Mouse (Mus musculus): ENCODE data around the gene Ube2g1. TPM values are rescaled to one million over a fixed set of nuclear protein-coding genes. Genes with fewer than 3 reads are reported as not detected.

Ube2g1 gene
- polyA plus RNA-seq, 1 experiment from 2014 or later, result 131 TPM

- Histone ChIP-seq H3K9me3 (ENCODE audit: control insufficient read depth, low read length) (no peaks in the 10 kb centered on the region), H3K4me2 (replicated peaks; ENCODE audit: low read depth, low read length) (peak overlapping the region; percentile 20; the same call in 1 of the 2 replicates), H3K27me3 (ENCODE audit: control insufficient read depth, insufficient read depth, low read length) (no peaks in the 10 kb centered on the region), H3K9ac (ENCODE audit: low read depth, low read length) (0 out of 2 replicates have a peak overlapping the region, but pooled peaks have one; percentile 27), H3K36me3 (ENCODE audit: control insufficient read depth, insufficient read depth, low read length) (no peaks in the 10 kb centered on the region), H3K27ac (ENCODE audit: low read depth, low read length) (no peak overlapping the region), H3K4me3 (ENCODE audit: low read depth, low read length) (0 out of 2 replicates have a peak overlapping the region, but pooled peaks have one; percentile 10), H3K4me1 (replicated peaks; ENCODE audit: control insufficient read depth, insufficient read depth, low read length) (no peaks in the 10 kb centered on the region)
- DNase-seq (ENCODE audit: low spot score) (peak; percentile 94), ATAC-seq (ENCODE audit: low FRiP score) (peak; percentile 78)
- 6% methylated on average over 18 of the region's 18 CpGs for WGBS
Measured at GRCm38 (mm10) chr11:72570319-72570979, 36.6 kb upstream of the Ube2g1 start.

GRCm38 (mm10) chr11:72573819-72574218 is 33.3 kb upstream of the Ube2g1 start:
- no peaks in the 10 kb centered on the region for H3K9me3 ChIP-seq (ENCODE audit: control insufficient read depth, low read length)
- DNase-seq (ENCODE audit: low spot score), result peak; percentile 42
- no peak for ATAC-seq (ENCODE audit: low FRiP score)
- no peaks in the 10 kb centered on the region for H3K27me3 ChIP-seq (ENCODE audit: control insufficient read depth, insufficient read depth, low read length)
- no peak overlapping the region for H3K9ac ChIP-seq (ENCODE audit: low read depth, low read length)
- no peaks in the 10 kb centered on the region for H3K36me3 ChIP-seq (ENCODE audit: control insufficient read depth, insufficient read depth, low read length)
- H3K27ac ChIP-seq (ENCODE audit: low read depth, low read length), result no peak overlapping the region
- no peaks in the 10 kb centered on the region for H3K4me1 ChIP-seq (replicated peaks; ENCODE audit: control insufficient read depth, insufficient read depth, low read length)
- H3K4me2 ChIP-seq (replicated peaks; ENCODE audit: low read depth, low read length), result no peak overlapping the region
- no peak overlapping the region for H3K4me3 ChIP-seq (ENCODE audit: low read depth, low read length)
- WGBS, result 91% methylated on average over 1 of the region's 1 CpGs

- Histone ChIP-seq H3K4me1 (replicated peaks; ENCODE audit: control insufficient read depth, insufficient read depth, low read length) (no peaks in the 10 kb centered on the region), H3K27ac (ENCODE audit: low read depth, low read length) (no peak overlapping the region), H3K9ac (ENCODE audit: low read depth, low read length) (no peak overlapping the region), H3K27me3 (ENCODE audit: control insufficient read depth, insufficient read depth, low read length) (no peaks in the 10 kb centered on the region), H3K4me2 (replicated peaks; ENCODE audit: low read depth, low read length) (peak overlapping the region; percentile 41), H3K36me3 (ENCODE audit: control insufficient read depth, insufficient read depth, low read length) (no peaks in the 10 kb centered on the region), H3K9me3 (ENCODE audit: control insufficient read depth, low read length) (no peaks in the 10 kb centered on the region), H3K4me3 (ENCODE audit: low read depth, low read length) (peak overlapping the region; percentile 25)
- no peak for ATAC-seq (ENCODE audit: low FRiP score)
- 26% methylated on average over 7 of the region's 7 CpGs for WGBS
- DNase-seq (ENCODE audit: low spot score), result peak; percentile 23
Measured at GRCm38 (mm10) chr11:72576111-72576465, 31.0 kb upstream of the Ube2g1 start.

DNA sequence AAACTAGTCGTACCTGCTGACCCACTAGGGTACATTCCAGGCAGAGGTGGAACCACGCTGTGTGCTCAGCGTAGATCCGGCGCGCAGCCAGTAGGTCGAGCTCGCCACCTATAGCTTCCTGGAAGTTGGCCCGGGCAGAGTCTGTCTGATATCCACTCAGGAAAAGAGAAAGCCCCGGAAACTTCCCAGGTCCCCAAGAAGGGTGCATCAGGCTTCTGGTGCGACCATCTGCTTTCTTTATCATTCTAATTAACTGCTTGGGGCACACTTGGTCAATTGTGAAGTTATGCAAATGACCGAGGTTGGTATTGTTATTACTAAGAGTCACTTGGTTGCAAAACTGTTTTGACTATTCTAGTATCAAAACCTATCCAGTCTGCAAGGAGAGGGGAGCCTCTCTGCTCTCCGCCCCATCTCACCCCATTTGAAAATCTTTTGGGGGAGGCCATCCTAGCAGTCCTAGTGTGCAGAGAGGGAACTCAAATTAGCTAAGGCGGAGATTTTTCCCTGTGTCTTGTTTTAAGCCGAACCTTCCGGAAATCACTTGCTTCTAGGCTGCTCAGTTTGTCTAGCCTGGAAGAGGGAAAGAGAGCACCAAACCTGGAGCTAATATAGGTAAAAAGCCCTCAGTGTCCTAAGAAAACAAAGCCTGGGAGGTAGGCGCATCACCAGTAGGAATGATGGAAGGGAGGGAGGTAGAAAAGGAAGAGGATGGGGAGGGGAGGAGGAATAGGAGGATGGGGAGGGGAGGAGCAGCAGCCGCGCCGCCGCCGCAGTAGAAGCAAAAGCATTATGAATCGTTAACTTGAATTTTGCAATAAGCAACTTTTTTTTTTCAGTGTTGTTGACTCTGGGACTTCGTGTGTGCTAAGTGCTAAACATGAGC is 30.4 kb upstream of the Ube2g1 start:
- H3K9ac ChIP-seq (ENCODE audit: low read depth, low read length), result 0 out of 2 replicates have a peak overlapping the region, but pooled peaks have one; percentile 23
- H3K9me3 ChIP-seq (ENCODE audit: control insufficient read depth, low read length), result no peaks in the 10 kb centered on the region
- WGBS, result 3% methylated on average over 24 of the region's 24 CpGs
- no peaks in the 10 kb centered on the region for H3K27me3 ChIP-seq (ENCODE audit: control insufficient read depth, insufficient read depth, low read length)
- peak overlapping the region; percentile 25 for H3K4me3 ChIP-seq (ENCODE audit: low read depth, low read length)
- H3K4me1 ChIP-seq (replicated peaks; ENCODE audit: control insufficient read depth, insufficient read depth, low read length), result no peaks in the 10 kb centered on the region
- peak overlapping the region; percentile 41 for H3K4me2 ChIP-seq (replicated peaks; ENCODE audit: low read depth, low read length)
- ATAC-seq (ENCODE audit: low FRiP score), result peak; percentile 78
- peak overlapping the region; percentile 32; the same call in 1 of the 2 replicates for H3K27ac ChIP-seq (ENCODE audit: low read depth, low read length)
- no peaks in the 10 kb centered on the region for H3K36me3 ChIP-seq (ENCODE audit: control insufficient read depth, insufficient read depth, low read length)
- peak; percentile 56 for DNase-seq (ENCODE audit: low spot score)

DNA sequence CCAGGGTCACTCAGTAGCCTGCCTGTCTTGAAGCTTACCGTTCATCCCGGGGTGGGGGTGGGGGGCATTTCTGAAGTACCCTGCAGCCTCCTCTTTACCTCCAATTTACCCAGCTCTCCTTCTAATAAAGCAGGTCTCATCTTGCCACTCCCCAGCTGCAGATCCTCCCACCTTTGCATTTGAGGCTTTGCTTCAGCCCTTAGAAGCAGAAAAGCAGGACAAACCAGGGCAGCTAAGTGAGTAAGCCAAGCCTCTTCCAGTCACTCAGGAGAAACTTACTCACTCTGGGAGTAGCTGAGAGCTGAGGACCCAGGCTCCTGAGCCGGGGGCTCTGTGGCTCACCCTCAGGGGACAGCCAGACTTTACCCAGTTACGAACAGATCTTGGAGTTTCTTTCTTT is 28.6 kb upstream of the Ube2g1 start:
- Histone ChIP-seq H3K4me3 (ENCODE audit: low read depth, low read length) (no peak overlapping the region), H3K27me3 (ENCODE audit: control insufficient read depth, insufficient read depth, low read length) (no peaks in the 10 kb centered on the region), H3K36me3 (ENCODE audit: control insufficient read depth, insufficient read depth, low read length) (no peaks in the 10 kb centered on the region), H3K9ac (ENCODE audit: low read depth, low read length) (no peak overlapping the region), H3K9me3 (ENCODE audit: control insufficient read depth, low read length) (no peaks in the 10 kb centered on the region), H3K4me1 (replicated peaks; ENCODE audit: control insufficient read depth, insufficient read depth, low read length) (no peaks in the 10 kb centered on the region), H3K4me2 (replicated peaks; ENCODE audit: low read depth, low read length) (no peak overlapping the region), H3K27ac (ENCODE audit: low read depth, low read length) (no peak overlapping the region)
- no peak for ATAC-seq (ENCODE audit: low FRiP score)
- WGBS, result 81% methylated on average over 4 of the region's 4 CpGs
- DNase-seq (ENCODE audit: low spot score), result no peak

GRCm38 (mm10) chr11:72581609-72582447 is 25.3 kb upstream of the Ube2g1 start:
- 75% methylated on average over 8 of the region's 8 CpGs for WGBS
- no peak overlapping the region for H3K4me3 ChIP-seq (ENCODE audit: low read depth, low read length)
- H3K27me3 ChIP-seq (ENCODE audit: control insufficient read depth, insufficient read depth, low read length), result no peaks in the 10 kb centered on the region
- DNase-seq (ENCODE audit: low spot score) (no peak), ATAC-seq (ENCODE audit: low FRiP score) (no peak)
- no peaks in the 10 kb centered on the region for H3K36me3 ChIP-seq (ENCODE audit: control insufficient read depth, insufficient read depth, low read length)
- no peaks in the 10 kb centered on the region for H3K9me3 ChIP-seq (ENCODE audit: control insufficient read depth, low read length)
- no peak overlapping the region for H3K9ac ChIP-seq (ENCODE audit: low read depth, low read length)
- no peak overlapping the region for H3K4me2 ChIP-seq (replicated peaks; ENCODE audit: low read depth, low read length)
- H3K27ac ChIP-seq (ENCODE audit: low read depth, low read length), result no peak overlapping the region
- no peaks in the 10 kb centered on the region for H3K4me1 ChIP-seq (replicated peaks; ENCODE audit: control insufficient read depth, insufficient read depth, low read length)

- Histone ChIP-seq H3K27ac (ENCODE audit: low read depth, low read length) (no peak overlapping the region), H3K4me3 (ENCODE audit: low read depth, low read length) (no peak overlapping the region), H3K27me3 (ENCODE audit: control insufficient read depth, insufficient read depth, low read length) (no peaks in the 10 kb centered on the region), H3K4me1 (replicated peaks; ENCODE audit: control insufficient read depth, insufficient read depth, low read length) (no peaks in the 10 kb centered on the region), H3K4me2 (replicated peaks; ENCODE audit: low read depth, low read length) (no peak overlapping the region), H3K36me3 (ENCODE audit: control insufficient read depth, insufficient read depth, low read length) (no peaks in the 10 kb centered on the region), H3K9ac (ENCODE audit: low read depth, low read length) (no peak overlapping the region), H3K9me3 (ENCODE audit: control insufficient read depth, low read length) (no peaks in the 10 kb centered on the region)
- WGBS, result 73% methylated on average over 3 of the region's 3 CpGs
- DNase-seq (ENCODE audit: low spot score) (no peak), ATAC-seq (ENCODE audit: low FRiP score) (no peak)
Measured at GRCm38 (mm10) chr11:72582448-72582705, 24.7 kb upstream of the Ube2g1 start.

DNA sequence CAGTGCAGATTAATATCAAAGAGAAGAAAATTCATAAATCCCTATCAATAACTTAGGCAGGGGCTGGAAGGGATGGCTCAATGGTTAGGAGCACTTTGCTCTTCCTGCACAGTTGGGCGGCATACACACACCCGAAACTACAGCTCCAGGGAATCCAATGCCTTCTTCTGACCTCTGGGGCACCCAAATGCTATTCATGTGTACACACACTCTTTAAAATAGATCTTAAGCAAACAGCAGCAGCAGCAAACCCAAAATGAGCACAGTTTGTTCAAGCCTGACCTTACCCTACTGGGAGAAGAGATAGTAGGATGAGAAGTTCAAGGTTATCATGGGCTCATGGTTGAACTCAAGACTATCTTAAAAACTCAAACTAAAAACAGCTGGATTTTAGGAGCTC is 24.0 kb upstream of the Ube2g1 start:
- H3K36me3 ChIP-seq (ENCODE audit: control insufficient read depth, insufficient read depth, low read length), result no peaks in the 10 kb centered on the region
- H3K27me3 ChIP-seq (ENCODE audit: control insufficient read depth, insufficient read depth, low read length), result no peaks in the 10 kb centered on the region
- no peak overlapping the region for H3K27ac ChIP-seq (ENCODE audit: low read depth, low read length)
- H3K9me3 ChIP-seq (ENCODE audit: control insufficient read depth, low read length), result no peaks in the 10 kb centered on the region
- no peak overlapping the region for H3K9ac ChIP-seq (ENCODE audit: low read depth, low read length)
- no peak for DNase-seq (ENCODE audit: low spot score)
- H3K4me1 ChIP-seq (replicated peaks; ENCODE audit: control insufficient read depth, insufficient read depth, low read length), result no peaks in the 10 kb centered on the region
- no peak overlapping the region for H3K4me3 ChIP-seq (ENCODE audit: low read depth, low read length)
- ATAC-seq (ENCODE audit: low FRiP score), result no peak
- H3K4me2 ChIP-seq (replicated peaks; ENCODE audit: low read depth, low read length), result no peak overlapping the region
- WGBS, result 72% methylated on average over 2 of the region's 2 CpGs
